Mouse (Mus musculus) monocyte, adult 59 days (primary cell): Measurements from ENCODE around the gene Pcnp. TPM values are rescaled to one million over a fixed set of nuclear protein-coding genes. Genes with fewer than 3 reads are reported as not detected.

Experiments used
- total RNA-seq, 2 experiments: library from RNA; stranded (reverse); gene quantifications; one replicate each; pipeline ENCODE4 v1.2.4; 2023

The Pcnp gene
- total RNA-seq: 100 to 1,000 TPM in 1 of 2 experiments, 10 to 100 TPM in 1; 97.2 to 102 TPM

DNA sequence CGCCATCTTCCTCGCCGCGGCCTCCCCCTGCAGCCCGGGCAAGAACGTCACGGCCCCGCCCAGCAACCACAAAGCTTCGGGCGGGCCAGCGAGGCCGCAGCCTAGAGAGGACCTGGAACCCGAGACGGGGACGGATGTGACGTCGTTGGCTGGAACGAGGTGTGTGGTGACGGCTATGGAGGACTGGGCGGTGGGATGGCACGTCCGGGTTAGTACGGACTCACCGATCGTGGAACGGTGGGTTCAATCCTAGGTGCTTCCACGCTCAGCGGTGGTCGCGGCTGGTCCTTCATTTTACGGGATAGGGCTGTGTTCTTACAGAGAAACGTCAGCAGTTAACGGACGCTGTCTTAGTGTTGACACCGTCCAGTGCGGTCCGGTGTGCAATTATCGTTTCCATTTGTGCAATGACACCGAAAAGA lies at the start of gene Pcnp:
TSS of gene Pcnp (minus strand) at position 79 of the 422 bp plus-strand sequence.

DNA sequence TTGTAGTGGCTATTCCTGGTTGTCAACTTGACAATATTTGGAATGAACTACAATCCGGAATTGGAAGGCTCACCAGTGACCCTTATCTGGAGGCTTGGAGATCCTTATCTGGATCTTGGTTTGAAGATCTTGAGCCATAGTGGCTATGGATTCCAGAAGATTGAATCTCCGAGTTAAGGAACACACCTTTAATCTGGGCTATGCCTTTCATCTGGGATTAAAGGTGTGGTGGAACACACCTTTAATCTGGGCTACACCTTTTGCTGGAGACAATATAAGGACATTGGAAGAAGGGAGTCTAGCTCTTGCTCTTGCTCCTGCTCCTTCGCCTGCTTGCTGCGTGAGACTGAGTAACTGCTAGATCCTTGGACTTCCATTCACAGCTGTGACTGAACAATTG lies 18.5 kb upstream of the Pcnp start, which contains the start of gene Senp7:
TSS of gene Senp7 (plus strand) at position 301 of the 400 bp plus-strand sequence.

DNA sequence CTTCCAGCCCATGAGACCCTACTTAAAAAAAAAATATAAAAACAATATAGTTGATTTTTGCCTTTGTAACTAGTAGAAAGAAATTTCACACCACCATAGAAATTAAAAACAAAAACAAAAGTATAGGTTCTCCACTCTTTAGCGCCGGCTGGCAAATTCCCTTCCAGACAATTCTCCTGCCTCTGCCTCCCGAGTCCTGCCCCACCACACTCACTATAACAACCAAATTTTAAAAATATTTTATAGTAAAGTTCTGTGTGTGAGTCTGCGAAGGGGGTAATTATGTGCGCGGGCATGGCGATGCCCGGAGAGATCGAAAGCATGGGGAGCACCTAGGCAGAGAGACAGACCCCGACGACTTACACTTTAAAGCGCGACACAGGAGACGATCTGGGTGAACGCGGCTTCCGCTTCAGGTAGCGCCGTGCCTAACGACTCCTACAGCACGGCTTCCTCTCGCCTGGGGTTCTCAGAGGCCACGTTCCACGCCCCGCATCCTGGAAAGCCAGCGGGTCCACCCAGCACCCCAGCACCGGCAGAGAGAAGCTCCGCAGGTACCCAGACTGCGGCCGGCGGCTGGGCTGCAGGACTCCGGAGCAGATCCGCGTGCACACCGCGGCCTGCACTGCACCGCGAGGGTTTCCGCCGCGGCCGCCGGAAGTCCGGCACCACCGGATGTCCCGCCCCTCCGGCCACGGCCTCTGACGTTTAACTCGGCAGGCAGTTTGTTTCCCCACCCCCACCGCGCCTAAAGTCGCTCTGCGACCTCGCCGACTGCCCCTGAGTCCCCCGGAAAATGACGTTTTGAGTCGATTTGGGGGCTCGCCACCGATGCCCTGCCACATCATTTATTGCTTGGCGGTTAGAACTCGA lies 7.8 kb upstream of the Pcnp start, which contains the start of gene Trmt10c:
TSS of gene Trmt10c (minus strand) at position 682 of the 873 bp plus-strand sequence.

GRCm38 (mm10) chr16:55973431-55974255 lies 55.9 kb downstream of the Pcnp start, which contains the start of gene Zbtb11:
Gene Zbtb11 (plus strand): TSS chr16:55973883.

DNA sequence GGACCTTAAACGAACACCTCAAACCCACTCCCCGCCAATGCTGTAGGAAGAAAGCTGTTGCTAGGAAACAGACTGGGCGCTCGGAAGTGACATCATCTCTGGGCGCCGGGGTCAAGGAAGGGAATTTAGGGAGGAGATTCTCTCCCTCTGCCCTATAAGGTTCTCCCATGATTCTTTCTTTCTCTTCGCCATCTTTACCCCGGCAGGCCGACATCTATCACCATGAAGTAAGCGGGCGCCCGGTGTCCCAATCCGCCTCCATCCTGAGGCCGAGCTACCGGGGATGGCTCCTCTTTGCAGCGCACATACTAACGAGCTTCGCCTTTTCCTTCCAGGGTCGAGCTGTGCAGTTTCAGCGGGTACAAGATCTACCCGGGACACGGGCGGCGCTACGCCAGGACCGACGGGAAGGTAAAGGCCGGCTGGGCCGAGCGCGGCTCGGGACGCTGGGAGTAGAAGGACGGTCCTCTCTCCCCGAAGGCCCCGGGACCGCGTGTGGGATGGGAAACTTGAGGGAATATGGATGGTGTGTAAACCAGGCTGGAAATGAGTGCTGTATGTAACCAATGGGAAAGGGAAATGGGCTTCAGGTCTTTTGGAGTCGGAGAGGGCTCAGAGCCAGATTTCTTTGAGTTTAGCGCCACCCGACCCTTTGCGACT lies 63.2 kb downstream of the Pcnp start, which contains the start of gene Rpl24:
TSS of gene Rpl24 (plus strand) at position 64 of the 660 bp plus-strand sequence.

Other genes starting within 250 kb of the Pcnp start
- 100 to 1,000 TPM; 397 to 540 TPM for gene Nfkbiz, start 190.8 kb downstream of the Pcnp start, total RNA-seq
- gene Nxpe3, start 134.5 kb downstream of the Pcnp start, total RNA-seq: 1 to 10 TPM; 3.0 to 3.2 TPM
- 1 to 10 TPM; 2.2 to 3.9 TPM for gene Cep97, start 94.9 kb downstream of the Pcnp start, total RNA-seq
- 100 to 1,000 TPM; 687 to 765 TPM for gene Rpl24, start 63.5 kb downstream of the Pcnp start, total RNA-seq
- 10 to 100 TPM; 33.9 to 34.2 TPM for gene Zbtb11, start 55.9 kb downstream of the Pcnp start, total RNA-seq
- gene Trmt10c, start 8.1 kb upstream of the Pcnp start, total RNA-seq: 1 to 10 TPM; 6.6 to 7.2 TPM
- 10 to 100 TPM; 33.5 to 33.7 TPM for gene Senp7, start 18.6 kb upstream of the Pcnp start, total RNA-seq
- under 1 TPM in 1 of 2 experiments, not detected in 1; 0.18 TPM for gene Impg2, start 174.6 kb upstream of the Pcnp start, total RNA-seq